Mouse (Mus musculus) cerebellum, adult 2 months (tissue): ENCODE data around the gene Tinagl1.

Experiments used
- CTCF ChIP-seq: fragments of 200-500 bp; IDR thresholded peaks from 2 replicates; pipeline ENCODE4 v1.5.1; 2011; ENCODE audit warnings: low read depth, mild to moderate bottlenecking, control low read depth, low read length, moderate library complexity, borderline replicate concordance; ENCODE audit not compliant: insufficient read depth
- POLR2A ChIP-seq: fragments of 200-500 bp; IDR thresholded peaks from 2 replicates; pipeline ENCODE4 v1.6.1; 2011; ENCODE audit warnings: low read length, control low read depth, borderline replicate concordance; ENCODE audit not compliant: insufficient read depth

GRCm38 (mm10) chr4:130196542-130196941 is 21.6 kb upstream of the Tinagl1 start:
- TF ChIP-seq CTCF (no peak), POLR2A (no peak)
